Mouse (Mus musculus): ENCODE measurements around the gene Sod3. TPM values are rescaled to one million over a fixed set of nuclear protein-coding genes. Genes with fewer than 3 reads are reported as not detected.

Gene Sod3
- polyA plus RNA-seq, 1 experiment from 2014 or later = 0.23 TPM

- no peak for ATAC-seq (ENCODE audit: extremely low read depth, insufficient number of reproducible peaks, low FRiP score, low TSS enrichment)
These were observed 6.3 kb upstream of the Sod3 start for GRCm38 (mm10) chr5:52357175-52357754.

GRCm38 (mm10) chr5:52358120-52358519 lies 5.5 kb upstream of the Sod3 start:
- 74% methylated on average over 6 of the region's 6 CpGs for WGBS
- no peaks in the 10 kb centered on the region for H3K9me3 ChIP-seq
- H3K4me3 ChIP-seq = no peak overlapping the region
- H3K9ac ChIP-seq = no peak overlapping the region
- ATAC-seq (ENCODE audit: extremely low read depth, insufficient number of reproducible peaks, low FRiP score, low TSS enrichment) = no peak
- H3K4me2 ChIP-seq = no peak overlapping the region
- H3K27ac ChIP-seq (replicated peaks) = no peak overlapping the region
- H3K27me3 ChIP-seq (replicated peaks) = no peaks in the 10 kb centered on the region
- no peaks in the 10 kb centered on the region for H3K36me3 ChIP-seq
- H3K4me1 ChIP-seq = peaks cover 15% of the 10 kb centered on the region

More at GRCm38 (mm10) chr5:52357175-52357754, 6.3 kb upstream of the Sod3 start:
- Histone ChIP-seq H3K4me2 (no peak overlapping the region), H3K27me3 (replicated peaks) (no peaks in the 10 kb centered on the region; the same call in 1 of the 2 replicates), H3K9me3 (no peaks in the 10 kb centered on the region), H3K36me3 (no peaks in the 10 kb centered on the region), H3K27ac (replicated peaks) (no peak overlapping the region), H3K9ac (no peak overlapping the region), H3K4me1 (peaks cover 13% of the 10 kb centered on the region), H3K4me3 (no peak overlapping the region)
- WGBS = 65% methylated on average over 9 of the region's 9 CpGs

GRCm38 (mm10) chr5:52360286-52361049 lies 3.1 kb upstream of the Sod3 start:
- WGBS = 51% methylated on average over 21 of the region's 21 CpGs
- no peaks in the 10 kb centered on the region for H3K36me3 ChIP-seq
- ATAC-seq (ENCODE audit: extremely low read depth, insufficient number of reproducible peaks, low FRiP score, low TSS enrichment) = no peak
- no peak overlapping the region for H3K9ac ChIP-seq
- no peaks in the 10 kb centered on the region for H3K27me3 ChIP-seq (replicated peaks)
- no peak overlapping the region for H3K4me3 ChIP-seq
- H3K4me2 ChIP-seq = peak overlapping the region; percentile 41
- no peak overlapping the region for H3K27ac ChIP-seq (replicated peaks)
- H3K4me1 ChIP-seq = peaks cover 26% of the 10 kb centered on the region
- no peaks in the 10 kb centered on the region for H3K9me3 ChIP-seq

GRCm38 (mm10) chr5:52362776-52363467 lies 669 bp upstream of the Sod3 start:
- Histone ChIP-seq H3K9ac (peak overlapping the region; percentile 19; the same call in 1 of the 2 replicates), H3K36me3 (no peaks in the 10 kb centered on the region), H3K4me1 (peaks cover 26% of the 10 kb centered on the region), H3K27me3 (replicated peaks) (peaks cover 15% of the 10 kb centered on the region), H3K9me3 (no peaks in the 10 kb centered on the region), H3K4me3 (no peak overlapping the region), H3K27ac (replicated peaks) (no peak overlapping the region), H3K4me2 (peak overlapping the region; percentile 34)
- WGBS = 69% methylated on average over 6 of the region's 6 CpGs
- no peak for ATAC-seq (ENCODE audit: extremely low read depth, insufficient number of reproducible peaks, low FRiP score, low TSS enrichment)

GRCm38 (mm10) chr5:52364521-52364920 lies 930 bp downstream of the Sod3 start:
- Histone ChIP-seq H3K9me3 (no peaks in the 10 kb centered on the region), H3K27me3 (replicated peaks) (peaks cover 28% of the 10 kb centered on the region), H3K27ac (replicated peaks) (no peak overlapping the region), H3K4me2 (no peak overlapping the region), H3K4me3 (no peak overlapping the region), H3K9ac (no peak overlapping the region), H3K4me1 (peaks cover 26% of the 10 kb centered on the region), H3K36me3 (no peaks in the 10 kb centered on the region)
- ATAC-seq (ENCODE audit: extremely low read depth, insufficient number of reproducible peaks, low FRiP score, low TSS enrichment) = no peak
- WGBS = 47% methylated on average over 5 of the region's 5 CpGs

- WGBS = 90% methylated on average over 5 of the region's 5 CpGs
- H3K27ac ChIP-seq (replicated peaks) = no peak overlapping the region
- no peaks in the 10 kb centered on the region for H3K9me3 ChIP-seq
- peaks cover 14% of the 10 kb centered on the region for H3K4me1 ChIP-seq
- no peak overlapping the region for H3K4me2 ChIP-seq
- no peak overlapping the region for H3K9ac ChIP-seq
- peaks cover 35% of the 10 kb centered on the region for H3K27me3 ChIP-seq (replicated peaks)
- ATAC-seq (ENCODE audit: extremely low read depth, insufficient number of reproducible peaks, low FRiP score, low TSS enrichment) = no peak
- no peaks in the 10 kb centered on the region for H3K36me3 ChIP-seq
- no peak overlapping the region for H3K4me3 ChIP-seq
These were observed 2.3 kb downstream of the Sod3 start for GRCm38 (mm10) chr5:52365930-52366329.

GRCm38 (mm10) chr5:52366661-52367060 lies 3.1 kb downstream of the Sod3 start:
- ATAC-seq (ENCODE audit: extremely low read depth, insufficient number of reproducible peaks, low FRiP score, low TSS enrichment) = no peak
- no peak overlapping the region for H3K4me3 ChIP-seq
- H3K9ac ChIP-seq = no peak overlapping the region
- H3K27ac ChIP-seq (replicated peaks) = no peak overlapping the region
- H3K4me2 ChIP-seq = no peak overlapping the region
- no peaks in the 10 kb centered on the region for H3K9me3 ChIP-seq
- H3K4me1 ChIP-seq = peaks cover 13% of the 10 kb centered on the region
- H3K27me3 ChIP-seq (replicated peaks) = peaks cover 35% of the 10 kb centered on the region
- no peaks in the 10 kb centered on the region for H3K36me3 ChIP-seq
- 59% methylated on average over 2 of the region's 2 CpGs for WGBS

GRCm38 (mm10) chr5:52367866-52368840 lies 4.6 kb downstream of the Sod3 start:
- Histone ChIP-seq H3K9ac (peak overlapping the region; percentile 51), H3K9me3 (no peaks in the 10 kb centered on the region), H3K27ac (replicated peaks) (no peak overlapping the region), H3K36me3 (no peaks in the 10 kb centered on the region), H3K4me1 (peaks cover 11% of the 10 kb centered on the region), H3K4me3 (peak overlapping the region; percentile 43), H3K27me3 (replicated peaks) (peaks cover 35% of the 10 kb centered on the region), H3K4me2 (peak overlapping the region; percentile 66)
- WGBS = 37% methylated on average over 63 of the region's 63 CpGs
- ATAC-seq (ENCODE audit: extremely low read depth, insufficient number of reproducible peaks, low FRiP score, low TSS enrichment) = no peak

- ATAC-seq (ENCODE audit: extremely low read depth, insufficient number of reproducible peaks, low FRiP score, low TSS enrichment) = no peak
- H3K36me3 ChIP-seq = no peaks in the 10 kb centered on the region
- no peak overlapping the region for H3K4me3 ChIP-seq
- H3K4me2 ChIP-seq = no peak overlapping the region
- no peak overlapping the region for H3K9ac ChIP-seq
- no peaks in the 10 kb centered on the region for H3K9me3 ChIP-seq
- 86% methylated on average over 6 of the region's 6 CpGs for WGBS
- no peak overlapping the region for H3K27ac ChIP-seq (replicated peaks)
- H3K4me1 ChIP-seq = no peaks in the 10 kb centered on the region
- peaks cover 35% of the 10 kb centered on the region for H3K27me3 ChIP-seq (replicated peaks)
These were observed 7.3 kb downstream of the Sod3 start for GRCm38 (mm10) chr5:52370901-52371300.

GRCm38 (mm10) chr5:52375847-52376246 lies 12.3 kb downstream of the Sod3 start:
- Histone ChIP-seq H3K9me3 (no peaks in the 10 kb centered on the region), H3K27ac (replicated peaks) (no peak overlapping the region), H3K27me3 (replicated peaks) (no peaks in the 10 kb centered on the region), H3K36me3 (no peaks in the 10 kb centered on the region), H3K9ac (no peak overlapping the region), H3K4me3 (no peak overlapping the region), H3K4me1 (no peaks in the 10 kb centered on the region), H3K4me2 (no peak overlapping the region)
- no peak for ATAC-seq (ENCODE audit: extremely low read depth, insufficient number of reproducible peaks, low FRiP score, low TSS enrichment)
- 80% methylated on average over 9 of the region's 9 CpGs for WGBS

GRCm38 (mm10) chr5:52382837-52383236 lies 19.2 kb downstream of the Sod3 start:
- no peak overlapping the region for H3K9ac ChIP-seq
- 65% methylated on average over 8 of the region's 8 CpGs for WGBS
- no peaks in the 10 kb centered on the region for H3K27me3 ChIP-seq (replicated peaks)
- H3K4me2 ChIP-seq = no peak overlapping the region
- no peaks in the 10 kb centered on the region for H3K9me3 ChIP-seq
- no peaks in the 10 kb centered on the region for H3K36me3 ChIP-seq
- H3K4me1 ChIP-seq = no peaks in the 10 kb centered on the region
- no peak overlapping the region for H3K4me3 ChIP-seq
- ATAC-seq (ENCODE audit: extremely low read depth, insufficient number of reproducible peaks, low FRiP score, low TSS enrichment) = no peak
- H3K27ac ChIP-seq (replicated peaks) = no peak overlapping the region
